Mouse (Mus musculus) frontal cortex, adult (tissue): ENCODE measurements around the gene Mon1a.

ENCODE experiments used
- ATAC-seq: cut with Nextera tagmentation; 2 replicates; pipeline ENCODE4 v1.9.2; 2017; ENCODE audit warnings: mild to moderate bottlenecking, moderate library complexity, mixed read lengths; ENCODE audit not compliant: low TSS enrichment

The Mon1a gene

GRCm38 (mm10) chr9:107949184-107949921, 61.4 kb downstream of the Mon1a start:
- ATAC-seq, result no peak

DNA sequence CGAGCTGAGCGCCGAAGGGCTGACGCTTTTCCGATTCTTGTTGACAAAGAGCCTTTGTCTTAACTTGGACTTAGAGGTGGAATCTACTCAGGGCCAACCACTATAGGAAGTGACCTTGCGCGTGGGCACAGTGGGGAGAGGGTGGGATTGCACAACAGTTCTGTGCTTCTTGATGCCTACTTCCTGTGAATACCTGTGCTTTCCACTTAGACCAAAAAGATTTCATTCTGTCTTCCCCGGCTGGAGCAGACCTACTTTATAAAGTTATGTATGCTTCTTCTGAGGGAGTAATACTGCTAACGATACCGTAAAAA, 61.9 kb downstream of the Mon1a start, which contains the start of gene Traip:
Traip (plus strand) TSS at position 215 of the 314 bp plus-strand sequence.
- ATAC-seq, result no peak

- ATAC-seq, result peak; percentile 96
Observed at GRCm38 (mm10) chr9:107950460-107951355, 62.8 kb downstream of the Mon1a start.
